Mouse (Mus musculus) hindbrain, embryonic 12.5 days (tissue): ENCODE results near the gene St7. TPM values are rescaled to one million over a fixed set of nuclear protein-coding genes. Genes with fewer than 3 reads are reported as not detected.
"Not testable (repeated sequence)": the region's sequence is repeated elsewhere in the genome, so short reads cannot be mapped to it uniquely, and the experiment has no call there.

Experiments
- ATAC-seq: fragments of 200-750 bp; cut with Nextera tagmentation; 2 replicates; pipeline ENCODE4 v1.8.0; 2017; ENCODE audit warnings: moderate TSS enrichment; ENCODE audit not compliant: low FRiP score
- H3K27ac ChIP-seq: fragments of 300-500 bp; sonication (generic); 2 replicates; pipeline ENCODE4 v1.5.1; 2016; ENCODE audit warnings: mild to moderate bottlenecking
- H3K27me3 ChIP-seq: fragments of 300-500 bp; sonication (generic); 2 replicates; pipeline ENCODE4 v1.6.1; 2016; ENCODE audit warnings: mild to moderate bottlenecking
- H3K36me3 ChIP-seq: fragments of 300-500 bp; sonication (generic); 2 replicates; pipeline ENCODE4 v1.6.1; 2016; ENCODE audit warnings: mild to moderate bottlenecking
- H3K4me1 ChIP-seq: fragments of 300-500 bp; sonication (generic); 2 replicates; pipeline ENCODE4 v1.6.1; 2016
- H3K4me2 ChIP-seq: fragments of 300-500 bp; sonication (generic); replicated peaks from 2 replicates; pipeline ENCODE4 v1.6.1; 2016; ENCODE audit warnings: mild to moderate bottlenecking
- H3K4me3 ChIP-seq: fragments of 300-500 bp; sonication (generic); 2 replicates; pipeline ENCODE4 v1.5.1; 2016; ENCODE audit warnings: mild to moderate bottlenecking
- H3K9ac ChIP-seq: fragments of 300-500 bp; sonication (generic); 2 replicates; pipeline ENCODE4 v1.6.1; 2016; ENCODE audit warnings: mild to moderate bottlenecking, moderate library complexity
- H3K9me3 ChIP-seq: fragments of 300-500 bp; sonication (generic); replicated peaks from 2 replicates; pipeline ENCODE4 v1.6.1; 2016; ENCODE audit warnings: mild to moderate bottlenecking
- WGBS: fragments of 180-500 bp; shearing (Covaris S2); methylation state at CpG from one replicate; pipeline ENCODE4 v1.1.7; 2016; 5-methylcytosine and 5-hydroxymethylcytosine counted together
- polyA plus RNA-seq: library from polyadenylated mRNA; unstranded; fragments of >200 nt; fragmentation: Nextera tagmentation; extraction: Ambion mirVana; gene quantifications from 2 replicates; pipeline ENCODE4 v1.2.1, GENCODE M21; 2016

St7 gene
- polyA plus RNA-seq, 1 experiment from 2014 or later, result 49.1 TPM

DNA sequence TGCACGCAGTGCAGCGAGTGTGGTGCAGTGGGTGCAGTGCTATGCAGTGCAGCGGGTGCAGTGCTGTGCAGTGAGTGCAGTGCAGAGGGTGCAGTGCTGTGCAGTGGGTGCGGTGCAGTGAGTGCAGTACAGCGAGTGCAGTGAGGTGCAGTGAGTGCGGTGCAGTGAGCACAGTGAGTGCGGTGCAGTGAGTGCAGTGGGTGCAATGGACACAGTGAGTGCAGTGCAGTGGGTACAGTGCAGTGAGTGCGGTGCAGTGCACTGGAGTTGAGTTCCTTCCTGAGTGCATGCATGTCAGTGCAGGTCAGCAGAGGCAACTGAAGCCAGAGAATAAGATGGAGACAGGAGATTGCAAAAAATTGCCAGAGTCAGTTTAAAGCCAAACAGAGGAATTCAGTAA, 10.9 kb upstream of the St7 start:
- WGBS, result 96% methylated on average over 8 of the region's 8 CpGs
- no peak for ATAC-seq

DNA sequence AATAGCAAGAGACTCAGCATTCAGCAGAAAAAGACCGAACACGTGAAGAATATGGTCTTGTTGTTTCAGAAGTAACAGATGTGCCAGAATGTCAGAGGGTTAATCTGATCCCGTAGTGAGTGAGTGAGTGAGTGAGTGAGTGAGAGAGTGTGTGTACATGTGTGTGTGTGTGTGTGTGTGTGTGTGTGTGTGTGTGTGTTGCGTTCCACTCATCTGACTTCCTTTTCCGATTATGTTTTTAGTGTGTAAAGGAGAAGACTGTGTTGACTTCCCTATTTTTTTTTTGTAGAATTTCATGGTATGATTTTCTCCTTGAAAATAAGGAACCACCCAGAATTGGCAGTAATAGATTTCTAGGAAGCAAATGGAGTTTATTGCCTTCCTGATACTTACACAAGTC, 4.1 kb upstream of the St7 start:
- 80% methylated on average over 5 of the region's 5 CpGs for WGBS
- Histone ChIP-seq H3K9ac (no peak overlapping the region), H3K27me3 (no peaks in the 10 kb centered on the region), H3K4me2 (no peak overlapping the region), H3K36me3 (no peaks in the 10 kb centered on the region), H3K9me3 (no peaks in the 10 kb centered on the region), H3K4me1 (peaks cover 1% of the 10 kb centered on the region; the same call in 1 of the 2 replicates), H3K4me3 (no peak overlapping the region), H3K27ac (no peak overlapping the region)
- ATAC-seq, result no peak

More for the DNA sequence above, 10.9 kb upstream of the St7 start:
- no peak overlapping the region for H3K9ac ChIP-seq
- H3K36me3 ChIP-seq, result no peaks in the 10 kb centered on the region
- no peaks in the 10 kb centered on the region; the same call in 1 of the 2 replicates for H3K9me3 ChIP-seq
- H3K4me3 ChIP-seq, result no peak overlapping the region
- no peaks in the 10 kb centered on the region for H3K27me3 ChIP-seq
- no peaks in the 10 kb centered on the region for H3K4me1 ChIP-seq
- no peak overlapping the region for H3K4me2 ChIP-seq
- no peak overlapping the region for H3K27ac ChIP-seq

GRCm38 (mm10) chr6:17693726-17694549, 1.2 kb downstream of the St7 start:
- Histone ChIP-seq H3K36me3 (no peaks in the 10 kb centered on the region), H3K9me3 (no peaks in the 10 kb centered on the region), H3K9ac (peak overlapping the region; percentile 78), H3K27ac (peak overlapping the region; percentile 77), H3K4me3 (peak overlapping the region; percentile 79), H3K27me3 (0 out of 2 replicates have a peak, but pooled peaks cover 4% of the 10 kb centered on the region), H3K4me2 (peak overlapping the region; percentile 90), H3K4me1 (peaks cover 2% of the 10 kb centered on the region; the same call in 1 of the 2 replicates)
- WGBS, result under 1% methylated on average over 60 of the region's 97 CpGs
- peak; percentile 88 for ATAC-seq

DNA sequence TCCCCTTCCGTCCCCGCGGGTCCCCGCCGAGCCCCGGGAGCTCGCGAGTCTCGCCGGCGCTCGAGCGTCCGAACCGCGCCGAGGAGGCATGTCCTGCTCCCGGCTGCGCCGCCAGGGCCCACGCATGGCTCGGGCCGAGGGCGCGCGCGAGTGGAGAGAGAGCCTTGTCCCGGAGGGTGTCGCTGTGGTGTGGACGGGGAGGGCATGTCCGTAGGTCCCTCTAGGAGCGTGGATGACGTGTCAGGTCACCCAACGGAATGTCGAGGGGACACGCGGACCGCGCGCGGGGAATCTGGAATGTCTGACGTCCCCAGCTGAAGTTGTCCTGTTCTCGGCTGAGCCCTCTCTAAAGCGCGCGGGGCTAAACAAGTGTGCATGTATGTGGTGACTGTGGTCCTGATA, 1.8 kb downstream of the St7 start:
- peaks cover 2% of the 10 kb centered on the region; the same call in 1 of the 2 replicates for H3K4me1 ChIP-seq
- H3K9me3 ChIP-seq, result no peaks in the 10 kb centered on the region
- H3K27me3 ChIP-seq, result 0 out of 2 replicates have a peak, but pooled peaks cover 4% of the 10 kb centered on the region
- peak overlapping the region; percentile 77 for H3K27ac ChIP-seq
- no peaks in the 10 kb centered on the region for H3K36me3 ChIP-seq
- under 1% methylated on average over 46 of the region's 46 CpGs for WGBS
- peak; percentile 82 for ATAC-seq
- peak overlapping the region; percentile 79 for H3K4me3 ChIP-seq
- H3K9ac ChIP-seq, result peak overlapping the region; percentile 78
- peak overlapping the region; percentile 90 for H3K4me2 ChIP-seq

DNA sequence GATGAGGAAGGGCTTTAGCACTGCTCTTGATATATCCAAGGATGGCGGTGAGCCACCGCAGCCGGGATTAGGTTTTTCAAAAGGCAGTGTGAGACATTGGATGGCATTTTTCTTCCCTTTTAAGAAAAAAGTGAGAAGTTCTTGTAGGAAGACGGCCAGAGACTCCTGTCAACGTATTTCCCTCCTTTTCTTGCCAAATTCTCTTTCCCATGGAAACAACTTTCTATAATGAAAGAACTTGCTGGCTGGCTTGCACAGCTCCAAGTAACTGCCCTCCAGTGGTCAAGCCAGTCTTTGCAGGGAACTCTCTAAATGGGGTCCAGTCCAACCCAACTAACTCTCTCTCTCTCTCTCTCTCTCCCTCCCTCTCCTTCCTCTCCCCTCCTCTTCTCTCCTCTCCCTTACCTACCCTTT, 3.6 kb downstream of the St7 start:
- Histone ChIP-seq H3K4me3 (no peak overlapping the region), H3K9ac (no peak overlapping the region), H3K27ac (no peak overlapping the region), H3K4me1 (peaks cover 5% of the 10 kb centered on the region; the same call in 1 of the 2 replicates), H3K36me3 (no peaks in the 10 kb centered on the region), H3K27me3 (0 out of 2 replicates have a peak, but pooled peaks cover 4% of the 10 kb centered on the region), H3K9me3 (no peaks in the 10 kb centered on the region), H3K4me2 (no peak overlapping the region)
- WGBS, result 59% methylated on average over 5 of the region's 5 CpGs
- ATAC-seq, result no peak

GRCm38 (mm10) chr6:17700936-17701612, 8.3 kb downstream of the St7 start:
- ATAC-seq, result peak; percentile 46
- no peak overlapping the region for H3K4me3 ChIP-seq
- no peak overlapping the region for H3K27ac ChIP-seq
- no peak overlapping the region for H3K4me2 ChIP-seq
- H3K9me3 ChIP-seq, result no peaks in the 10 kb centered on the region
- no peak overlapping the region for H3K9ac ChIP-seq
- H3K4me1 ChIP-seq, result 0 out of 2 replicates have a peak, but pooled peaks cover 3% of the 10 kb centered on the region
- 0 out of 2 replicates have a peak, but pooled peaks cover 2% of the 10 kb centered on the region for H3K27me3 ChIP-seq
- no peaks in the 10 kb centered on the region for H3K36me3 ChIP-seq
- WGBS, result 66% methylated on average over 7 of the region's 7 CpGs

GRCm38 (mm10) chr6:17704038-17704437, 11.3 kb downstream of the St7 start:
- not testable (repeated sequence) for H3K9ac ChIP-seq, H3K27ac ChIP-seq, H3K4me1 ChIP-seq, H3K4me3 ChIP-seq, ATAC-seq, H3K9me3 ChIP-seq, H3K36me3 ChIP-seq, H3K27me3 ChIP-seq, H3K4me2 ChIP-seq
- 91% methylated on average over 1 of the region's 1 CpGs for WGBS

DNA sequence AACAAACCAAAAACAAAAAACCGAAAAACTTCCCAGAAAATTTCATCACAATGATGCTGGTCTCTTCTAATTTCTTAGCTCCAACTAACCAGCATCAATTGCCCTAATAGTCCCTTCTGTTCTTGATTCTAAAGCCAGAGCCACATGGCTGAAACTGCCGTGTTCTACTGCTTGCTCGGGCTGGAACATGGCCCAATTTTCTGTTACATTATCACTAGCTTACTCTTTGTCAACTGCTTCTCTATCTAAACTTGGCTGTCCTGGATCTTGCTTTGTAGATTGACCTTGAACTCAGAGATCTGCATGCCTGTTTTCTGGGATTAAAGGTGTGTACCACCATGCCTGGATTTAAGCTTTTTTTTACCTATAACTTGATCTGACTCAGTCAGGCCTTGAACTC, 13.2 kb downstream of the St7 start:
- 88% methylated on average over 3 of the region's 3 CpGs for WGBS

GRCm38 (mm10) chr6:17718978-17719377, 26.2 kb downstream of the St7 start:
- ATAC-seq, result no peak
- no peak overlapping the region for H3K9ac ChIP-seq
- 90% methylated on average over 7 of the region's 7 CpGs for WGBS
- no peaks in the 10 kb centered on the region for H3K4me1 ChIP-seq
- H3K9me3 ChIP-seq, result no peaks in the 10 kb centered on the region
- H3K27me3 ChIP-seq, result no peaks in the 10 kb centered on the region
- no peaks in the 10 kb centered on the region for H3K36me3 ChIP-seq
- no peak overlapping the region for H3K4me2 ChIP-seq
- H3K4me3 ChIP-seq, result no peak overlapping the region
- no peak overlapping the region for H3K27ac ChIP-seq

More for the DNA sequence above, 13.2 kb downstream of the St7 start:
- Histone ChIP-seq H3K4me1 (0 out of 2 replicates have a peak, but pooled peaks cover 3% of the 10 kb centered on the region), H3K9me3 (no peaks in the 10 kb centered on the region), H3K27ac (no peak overlapping the region), H3K36me3 (no peaks in the 10 kb centered on the region), H3K4me3 (no peak overlapping the region), H3K27me3 (no peaks in the 10 kb centered on the region), H3K4me2 (no peak overlapping the region), H3K9ac (no peak overlapping the region)
- ATAC-seq, result no peak

- Histone ChIP-seq H3K4me1 (no peaks in the 10 kb centered on the region), H3K36me3 (no peaks in the 10 kb centered on the region), H3K9me3 (no peaks in the 10 kb centered on the region), H3K4me2 (no peak overlapping the region), H3K27ac (no peak overlapping the region), H3K9ac (no peak overlapping the region), H3K27me3 (no peaks in the 10 kb centered on the region), H3K4me3 (no peak overlapping the region)
- 94% methylated on average over 5 of the region's 5 CpGs for WGBS
- no peak for ATAC-seq
These were observed 26.7 kb downstream of the St7 start for GRCm38 (mm10) chr6:17719423-17719822.

- no peaks in the 10 kb centered on the region for H3K9me3 ChIP-seq
- H3K4me2 ChIP-seq, result no peak overlapping the region
- no peak for ATAC-seq
- WGBS, result 86% methylated on average over 6 of the region's 6 CpGs
- H3K4me1 ChIP-seq, result no peaks in the 10 kb centered on the region
- H3K27me3 ChIP-seq, result no peaks in the 10 kb centered on the region
- H3K36me3 ChIP-seq, result no peaks in the 10 kb centered on the region
- no peak overlapping the region for H3K27ac ChIP-seq
- no peak overlapping the region for H3K4me3 ChIP-seq
- H3K9ac ChIP-seq, result no peak overlapping the region
These were observed 27.3 kb downstream of the St7 start for GRCm38 (mm10) chr6:17720022-17720421.

GRCm38 (mm10) chr6:17721706-17722105, 29.0 kb downstream of the St7 start:
- Histone ChIP-seq H3K4me2 (no peak overlapping the region), H3K4me3 (no peak overlapping the region), H3K9ac (no peak overlapping the region), H3K36me3 (no peaks in the 10 kb centered on the region), H3K9me3 (no peaks in the 10 kb centered on the region), H3K27me3 (no peaks in the 10 kb centered on the region), H3K4me1 (no peaks in the 10 kb centered on the region), H3K27ac (no peak overlapping the region)
- no peak for ATAC-seq
- 79% methylated on average over 5 of the region's 5 CpGs for WGBS
